Mouse (Mus musculus) gastrocnemius, postnatal 14 days (tissue): Measurements from ENCODE around the gene Fkbpl. TPM values are rescaled to one million over a fixed set of nuclear protein-coding genes. Genes with fewer than 3 reads are reported as not detected.

Experiments
- DNase-seq: peaks from one replicate; pipeline ENCODE4 v3.0.0; 2021; ENCODE audit warnings: mixed read lengths
- intact Hi-C: fragments of 180-260 bp; cut with DNase I; formaldehyde crosslinking; loops from one replicate; pipeline ENCODE4 v1.15.1; 2025; ENCODE audit warnings: low total_unique reads
- total RNA-seq, 2 experiments: library from RNA; stranded (reverse); gene quantifications; 2 replicates each; pipeline ENCODE4 v1.2.3; 2021

Gene Fkbpl
- total RNA-seq, 2 experiments from 2014 or later = 4.6 to 6.4 TPM

- intact Hi-C loops = no loop called here
- DNase-seq = no peak
These were observed 14.0 kb downstream of the Fkbpl start for GRCm38 (mm10) chr17:34658591-34658990.

- DNase-seq = no peak
- intact Hi-C loops = no loop called here
These were observed 14.8 kb downstream of the Fkbpl start for GRCm38 (mm10) chr17:34659181-34659896.

- intact Hi-C loops = no loop called here
- DNase-seq = no peak
These were observed 15.3 kb downstream of the Fkbpl start for GRCm38 (mm10) chr17:34659897-34660214.

- intact Hi-C loops = no loop called here
- peak; percentile 68 for DNase-seq
These were observed 15.8 kb downstream of the Fkbpl start for GRCm38 (mm10) chr17:34660259-34660820.

GRCm38 (mm10) chr17:34661121-34661591, 16.6 kb downstream of the Fkbpl start:
- intact Hi-C loops = no loop called here
- peak; percentile 63 for DNase-seq

GRCm38 (mm10) chr17:34662468-34662867, 17.9 kb downstream of the Fkbpl start:
- intact Hi-C loops = no loop called here
- DNase-seq = no peak

GRCm38 (mm10) chr17:34662978-34663377, 18.4 kb downstream of the Fkbpl start:
- DNase-seq = no peak
- intact Hi-C loops = no loop called here

- DNase-seq = no peak
- intact Hi-C loops = no loop called here
These were observed 19.0 kb downstream of the Fkbpl start for GRCm38 (mm10) chr17:34663558-34663957.

GRCm38 (mm10) chr17:34664472-34664871, 19.9 kb downstream of the Fkbpl start:
- intact Hi-C loops = no loop called here
- no peak for DNase-seq

- intact Hi-C loops = no loop called here
- no peak for DNase-seq
These were observed 25.7 kb downstream of the Fkbpl start, which contains the start of gene Tnxb for GRCm38 (mm10) chr17:34670235-34670634. Gene Tnxb (plus strand): TSS chr17:34670535.

- DNase-seq = no peak
- intact Hi-C loops = no loop called here
These were observed 26.8 kb downstream of the Fkbpl start for GRCm38 (mm10) chr17:34671151-34672066.

- intact Hi-C loops = no loop called here
- no peak for DNase-seq
These were observed 27.8 kb downstream of the Fkbpl start for GRCm38 (mm10) chr17:34672246-34672792.

GRCm38 (mm10) chr17:34673139-34673538, 28.6 kb downstream of the Fkbpl start:
- no peak for DNase-seq
- intact Hi-C loops = no loop called here

GRCm38 (mm10) chr17:34674524-34675204, 30.1 kb downstream of the Fkbpl start:
- no peak for DNase-seq
- intact Hi-C loops = no loop called here

GRCm38 (mm10) chr17:34675205-34676092, 30.9 kb downstream of the Fkbpl start:
- intact Hi-C loops = no loop called here
- DNase-seq = no peak

GRCm38 (mm10) chr17:34676093-34676460, 31.5 kb downstream of the Fkbpl start:
- no peak for DNase-seq
- intact Hi-C loops = no loop called here

GRCm38 (mm10) chr17:34676671-34677070, 32.1 kb downstream of the Fkbpl start:
- DNase-seq = no peak
- intact Hi-C loops = no loop called here

GRCm38 (mm10) chr17:34680191-34680590, 35.6 kb downstream of the Fkbpl start:
- DNase-seq = no peak
- intact Hi-C loops = no loop called here

GRCm38 (mm10) chr17:34680621-34681020, 36.1 kb downstream of the Fkbpl start:
- no peak for DNase-seq
- intact Hi-C loops = no loop called here
